Mouse (Mus musculus) MEL (cell line): ENCODE measurements at regions not wholly inside any gene's neighbourhood (a gene's known extent, or its start where the extent isn't known, plus 50 kb on each side); places are given as distances from the start of the nearest gene placed in this dataset.

Source experiments
- DNase-seq: peaks from one replicate; pipeline ENCODE4 v3.0.0; 2011; ENCODE audit warnings: low read depth, low spot score
- H3K27ac ChIP-seq: 2 replicates; pipeline ENCODE4 v1.5.1; 2012; ENCODE audit warnings: low read depth, mild to moderate bottlenecking, control low read depth, low read length, moderate library complexity; ENCODE audit not compliant: control insufficient read depth
- H3K27me3 ChIP-seq, 2 experiments: fragments of 150-350 bp in 1 of 2; sonication (generic) in 1 of 2; 2 replicates each; pipeline ENCODE4 v1.6.1; 2012; ENCODE audit warnings: low read length in 2 of 2, mild to moderate bottlenecking in 2 of 2, improper control_type of control experiment in 1 of 2, moderate library complexity in 1 of 2; ENCODE audit not compliant: insufficient read depth in 2 of 2, control insufficient read depth in 1 of 2
- H3K36me3 ChIP-seq, 2 experiments: 2 replicates each; pipeline ENCODE4 v1.6.1; 2012 to 2014; ENCODE audit warnings: low read length in 2 of 2, improper control_type of control experiment in 1 of 2, inconsistent platforms in 1 of 2, mild to moderate bottlenecking in 1 of 2; ENCODE audit not compliant: insufficient read depth in 2 of 2, control insufficient read depth in 1 of 2
- H3K4me1 ChIP-seq, 2 experiments: fragments of 150-350 bp in 1 of 2; sonication (generic) in 1 of 2; 2 replicates each; pipeline ENCODE4 v1.6.1; 2012; ENCODE audit warnings: low read length in 2 of 2, improper control_type of control experiment in 1 of 2, mild to moderate bottlenecking in 1 of 2; ENCODE audit not compliant: insufficient read depth in 2 of 2, control insufficient read depth in 1 of 2
- H3K4me3 ChIP-seq, 2 experiments: fragments of 150-350 bp in 1 of 2; sonication (generic) in 1 of 2; 2 replicates each; pipeline ENCODE4 v1.5.1; 2012; ENCODE audit warnings: low read depth in 2 of 2, low read length in 2 of 2, mild to moderate bottlenecking in 2 of 2, moderate library complexity in 2 of 2, control low read depth in 1 of 2, improper control_type of control experiment in 1 of 2; ENCODE audit not compliant: control insufficient read depth in 1 of 2, insufficient read depth in 1 of 2
- H3K79me2 ChIP-seq: 2 replicates; pipeline ENCODE4 v1.6.1; 2012; ENCODE audit warnings: mild to moderate bottlenecking, low read length, moderate library complexity; ENCODE audit not compliant: control insufficient read depth, poor library complexity, insufficient read depth
- H3K9ac ChIP-seq: 2 replicates; pipeline ENCODE4 v1.6.1; 2012; ENCODE audit warnings: low read depth, mild to moderate bottlenecking, control low read depth, low read length, moderate library complexity; ENCODE audit not compliant: control insufficient read depth, poor library complexity, severe bottlenecking
- H3K9me3 ChIP-seq: fragments of 150-350 bp; sonication (generic); replicated peaks from 2 replicates; pipeline ENCODE4 v1.6.1; 2012; ENCODE audit warnings: mild to moderate bottlenecking, low read length, improper control_type of control experiment, moderate library complexity; ENCODE audit not compliant: insufficient read depth
- BHLHE40 ChIP-seq: IDR thresholded peaks from 2 replicates; pipeline ENCODE4 v1.6.1; 2012; ENCODE audit warnings: low read depth, mild to moderate bottlenecking, inconsistent platforms, low read length, improper control_type of control experiment, borderline replicate concordance
- CHD1 ChIP-seq: IDR thresholded peaks from 2 replicates; pipeline ENCODE4 v1.6.1; 2012; ENCODE audit warnings: low read depth, mild to moderate bottlenecking, inconsistent platforms, low read length, improper control_type of control experiment
- CHD2 ChIP-seq: IDR thresholded peaks from 2 replicates; pipeline ENCODE4 v1.6.1; 2011; ENCODE audit warnings: low read length, improper control_type of control experiment
- CTCF ChIP-seq, 3 experiments: IDR thresholded peaks in 2 of 3; conservative IDR thresholded peaks in 1 of 3; 2 replicates each; pipeline ENCODE4 v1.5.1; 2011 to 2012; ENCODE audit warnings: low read length in 3 of 3, low read depth in 2 of 3, mild to moderate bottlenecking in 2 of 3, improper control_type of control experiment in 1 of 3, inconsistent platforms in 1 of 3, mixed read lengths in 1 of 3, moderate library complexity in 1 of 3; ENCODE audit not compliant: control insufficient read depth in 1 of 3, insufficient read depth in 1 of 3, poor library complexity in 1 of 3, severe bottlenecking in 1 of 3
- E2F4 ChIP-seq: IDR thresholded peaks from 2 replicates; pipeline ENCODE4 v1.6.1; 2011; ENCODE audit warnings: low read depth, low read length, improper control_type of control experiment, borderline replicate concordance
- ELF1 ChIP-seq: IDR thresholded peaks from 2 replicates; pipeline ENCODE4 v1.6.1; 2014; ENCODE audit warnings: low read depth, mild to moderate bottlenecking, inconsistent platforms, low read length, improper control_type of control experiment, moderate library complexity
- EP300 ChIP-seq, 2 experiments: IDR thresholded peaks; 2 replicates each; pipeline ENCODE4 v1.6.1; 2011; ENCODE audit warnings: improper control_type of control experiment in 2 of 2, low read length in 2 of 2, low read depth in 1 of 2, mild to moderate bottlenecking in 1 of 2
- GABPA ChIP-seq: IDR thresholded peaks from 2 replicates; pipeline ENCODE4 v1.6.1; 2012; ENCODE audit warnings: low read depth, mild to moderate bottlenecking, inconsistent platforms, low read length, improper control_type of control experiment, moderate library complexity
- HCFC1 ChIP-seq: IDR thresholded peaks from 2 replicates; pipeline ENCODE4 v1.6.1; 2012; ENCODE audit warnings: low read depth, mild to moderate bottlenecking, inconsistent platforms, low read length, improper control_type of control experiment, moderate library complexity
- MAFK ChIP-seq: IDR thresholded peaks from 2 replicates; pipeline ENCODE4 v1.6.1; 2011; ENCODE audit warnings: low read depth, mild to moderate bottlenecking, low read length, improper control_type of control experiment, borderline replicate concordance
- MAX ChIP-seq: IDR thresholded peaks from 2 replicates; pipeline ENCODE4 v1.6.1; 2011; ENCODE audit warnings: low read length, improper control_type of control experiment
- MAZ ChIP-seq: IDR thresholded peaks from 2 replicates; pipeline ENCODE4 v1.6.1; 2012; ENCODE audit warnings: low read depth, mild to moderate bottlenecking, inconsistent platforms, low read length, improper control_type of control experiment
- MEF2A ChIP-seq: IDR thresholded peaks from 2 replicates; pipeline ENCODE4 v1.6.1; 2014; ENCODE audit warnings: low read depth, mild to moderate bottlenecking, inconsistent platforms, low read length, improper control_type of control experiment; ENCODE audit not compliant: poor library complexity, insufficient replicate concordance, severe bottlenecking; ENCODE audit errors: extremely low read depth
- MYC ChIP-seq: IDR thresholded peaks from 2 replicates; pipeline ENCODE4 v1.6.1; 2011; ENCODE audit warnings: low read depth, mild to moderate bottlenecking, low read length, improper control_type of control experiment, moderate library complexity
- NELFE ChIP-seq: IDR thresholded peaks from 2 replicates; pipeline ENCODE4 v1.6.1; 2011; ENCODE audit warnings: low read depth, low read length, improper control_type of control experiment
- POLR2AphosphoS2 ChIP-seq: IDR thresholded peaks from 2 replicates; pipeline ENCODE4 v1.6.1; 2011; ENCODE audit warnings: low read length, improper control_type of control experiment
- POLR2AphosphoS5 ChIP-seq: IDR thresholded peaks from 2 replicates; pipeline ENCODE4 v1.6.1; 2012; ENCODE audit warnings: low read depth, borderline replicate concordance, mild to moderate bottlenecking, inconsistent platforms, low read length, moderate library complexity, mixed read lengths
- RCOR1 ChIP-seq: IDR thresholded peaks from 2 replicates; pipeline ENCODE4 v1.6.1; 2012; ENCODE audit warnings: low read depth, mild to moderate bottlenecking, inconsistent platforms, low read length, improper control_type of control experiment
- SIN3A ChIP-seq: IDR thresholded peaks from 2 replicates; pipeline ENCODE4 v1.6.1; 2012; ENCODE audit warnings: low read length, improper control_type of control experiment, inconsistent platforms
- SMC3 ChIP-seq: IDR thresholded peaks from 2 replicates; pipeline ENCODE4 v1.6.1; 2011; ENCODE audit warnings: low read depth, low read length, improper control_type of control experiment
- TAL1 ChIP-seq: IDR thresholded peaks from 2 replicates; pipeline ENCODE4 v1.6.1; 2012; ENCODE audit warnings: mild to moderate bottlenecking, inconsistent platforms, low read length, moderate library complexity, mixed read lengths
- TBP ChIP-seq: IDR thresholded peaks from 2 replicates; pipeline ENCODE4 v1.8.0; 2011; ENCODE audit warnings: low read depth, low read length, improper control_type of control experiment
- TCF12 ChIP-seq: IDR thresholded peaks from 2 replicates; pipeline ENCODE4 v1.6.1; 2014; ENCODE audit warnings: low read depth, mild to moderate bottlenecking, inconsistent platforms, low read length, improper control_type of control experiment, moderate library complexity
- ZMIZ1 ChIP-seq: IDR thresholded peaks from 2 replicates; pipeline ENCODE4 v1.6.1; 2012; ENCODE audit warnings: low read depth, mild to moderate bottlenecking, inconsistent platforms, low read length, improper control_type of control experiment, moderate library complexity
- ZNF384 ChIP-seq: IDR thresholded peaks from 2 replicates; pipeline ENCODE4 v1.6.1; 2012; ENCODE audit warnings: low read depth, mild to moderate bottlenecking, inconsistent platforms, low read length, improper control_type of control experiment

DNA sequence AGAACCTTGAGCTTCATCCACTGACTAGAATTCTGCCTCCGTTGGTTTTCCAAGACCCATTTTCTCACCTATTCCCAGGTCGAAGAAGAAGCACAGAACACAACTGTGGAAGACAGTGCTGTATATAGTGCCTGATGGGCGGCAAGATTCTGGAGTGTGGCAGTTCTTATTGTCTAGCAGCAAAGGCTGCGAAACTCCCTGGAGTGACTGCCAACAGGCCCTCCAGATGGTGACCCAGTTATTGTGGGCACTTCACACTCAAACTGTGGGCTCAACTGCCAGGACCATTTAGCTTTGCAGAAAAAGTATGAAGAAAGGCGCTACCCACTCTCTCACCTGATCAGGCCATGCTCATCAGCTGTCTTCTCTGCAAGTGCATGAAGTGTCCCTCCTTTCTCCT lies 653.4 kb downstream of the Ets1 start:
- Histone ChIP-seq H3K4me3 (no peak overlapping the region), H3K9me3 (no peaks in the 10 kb centered on the region), H3K36me3 (no peaks in the 10 kb centered on the region), H3K79me2 (no peaks in the 10 kb centered on the region), H3K9ac (no peak overlapping the region), H3K27me3 (no peaks in the 10 kb centered on the region), H3K4me1 (no peaks in the 10 kb centered on the region), H3K27ac (no peak overlapping the region)
- no peak for DNase-seq
- TF ChIP-seq MAZ (no peak), TCF12 (no peak), CHD1 (no peak), RCOR1 (no peak), BHLHE40 (no peak), HCFC1 (no peak), NELFE (no peak), SIN3A (no peak), POLR2AphosphoS5 (no peak), ZMIZ1 (no peak), TBP (no peak), E2F4 (no peak), ELF1 (no peak), TAL1 (no peak), CHD2 (no peak), GABPA (no peak), MYC (no peak), ZNF384 (no peak)

DNA sequence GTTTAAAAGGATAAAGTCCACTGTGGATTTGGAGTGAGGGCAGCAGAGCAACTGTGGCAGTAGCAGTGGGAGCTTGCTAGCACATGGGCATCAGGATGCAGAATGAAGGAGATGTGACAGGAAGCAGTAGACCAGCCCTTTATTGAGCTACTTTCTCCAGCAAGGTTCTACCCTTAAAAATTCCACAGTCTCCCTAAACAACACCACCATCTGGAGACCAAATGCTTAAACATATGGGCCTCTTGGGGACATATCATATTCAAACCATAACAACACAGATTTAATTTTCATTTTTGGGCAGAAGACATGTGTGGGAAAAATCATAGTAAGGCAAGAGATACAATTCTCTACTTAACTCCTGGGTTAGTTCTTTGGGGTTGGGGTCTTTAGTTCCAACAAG lies 656.1 kb downstream of the Ets1 start:
- H3K4me1 ChIP-seq, result no peaks in the 10 kb centered on the region
- no peaks in the 10 kb centered on the region for H3K27me3 ChIP-seq

More for the DNA sequence above, 656.1 kb downstream of the Ets1 start:
- no peak for DNase-seq
- Histone ChIP-seq H3K27ac (no peak overlapping the region), H3K79me2 (no peaks in the 10 kb centered on the region), H3K36me3 (no peaks in the 10 kb centered on the region), H3K9ac (no peak overlapping the region), H3K4me3 (no peak overlapping the region), H3K9me3 (no peaks in the 10 kb centered on the region)
- TF ChIP-seq POLR2AphosphoS5, result no peak
- no peak for TF ChIP-seq MYC
- TF ChIP-seq ZNF384, result no peak
- TF ChIP-seq NELFE, result no peak
- no peak for TF ChIP-seq RCOR1
- TF ChIP-seq CTCF (IDR thresholded peaks at IDR 0.05 in 2 of 3, conservative IDR thresholded peaks at IDR 0.05 in 1 of 3; ENCODE audit: control insufficient read depth in 1 of 3, insufficient read depth in 1 of 3, low read depth in 2 of 3, low read length in 3 of 3, poor library complexity in 1 of 3, severe bottlenecking in 1 of 3), result no peak
- TF ChIP-seq SIN3A, result no peak
- no peak for TF ChIP-seq MAZ
- no peak for TF ChIP-seq SMC3
- TF ChIP-seq MEF2A, result no peak
- TF ChIP-seq GABPA, result no peak
- no peak for TF ChIP-seq EP300 (IDR thresholded peaks at IDR 0.05; ENCODE audit: low read depth in 1 of 2, low read length in 2 of 2)
- TF ChIP-seq ELF1, result no peak
- TF ChIP-seq MAX, result no peak
- no peak for TF ChIP-seq MAFK
- no peak for TF ChIP-seq POLR2AphosphoS2
- no peak for TF ChIP-seq CHD2
